Mouse (Mus musculus): ENCODE measurements at regions not wholly inside any gene's neighbourhood (a gene's known extent, or its start where the extent isn't known, plus 50 kb on each side); places are given as distances from the start of the nearest gene placed in this dataset.
"Not testable (repeated sequence)": the region's sequence is repeated elsewhere in the genome, so short reads cannot be mapped to it uniquely, and the experiment has no call there.

DNA sequence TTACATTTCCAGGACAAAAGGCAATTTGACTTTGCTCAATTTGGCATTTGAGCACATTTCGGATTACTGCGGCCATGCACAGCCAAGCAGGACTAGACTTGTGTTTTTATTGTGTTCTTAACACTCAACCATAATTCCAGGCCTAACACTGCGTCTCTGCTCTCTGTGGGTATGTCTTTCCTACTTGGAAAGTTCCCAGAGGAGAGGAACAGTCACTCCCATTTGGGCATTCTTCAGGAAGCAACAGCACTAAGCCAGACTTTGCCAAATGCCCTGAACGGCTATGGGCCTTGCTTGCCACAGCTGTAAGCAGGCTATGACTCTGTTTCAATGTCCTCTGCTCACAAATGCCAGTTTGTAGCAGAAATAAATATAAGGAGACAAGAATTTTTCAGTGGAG is 56.5 kb upstream of the Pdk3 start:
- Histone ChIP-seq H3K36me3 (ENCODE audit: inconsistent target) (no peaks in the 10 kb centered on the region), H3K79me2 (ENCODE audit: inconsistent target) (no peaks in the 10 kb centered on the region), H3K27ac (no peak overlapping the region), H3K4me3 (ENCODE audit: inconsistent target) (no peak overlapping the region)
- WGBS (ENCODE audit: missing documents): 88% methylated on average over 3 of the region's 4 CpGs

DNA sequence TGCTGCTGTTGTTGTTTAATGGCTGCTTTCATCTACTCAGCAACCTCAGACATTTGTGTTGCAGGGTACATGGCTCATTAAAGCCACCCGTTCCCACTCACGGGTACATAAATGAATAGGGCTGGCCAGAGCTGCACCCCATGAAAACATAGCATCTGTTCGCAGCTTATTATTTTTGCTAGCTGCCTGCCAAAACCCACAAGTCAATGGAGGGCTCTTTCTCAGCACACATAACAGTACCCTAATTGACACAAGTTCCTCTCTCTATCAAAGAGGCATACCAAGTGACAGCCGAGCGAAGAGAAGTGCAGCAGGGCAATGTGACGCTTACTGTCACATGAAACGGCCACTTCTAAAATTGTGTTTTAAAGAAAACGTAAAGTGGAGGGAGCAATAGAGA is 57.0 kb upstream of the Pdk3 start:
- 0 out of 2 replicates have a peak overlapping the region, but pooled peaks have one; percentile 15 for H3K4me3 ChIP-seq (ENCODE audit: inconsistent target)
- no peaks in the 10 kb centered on the region for H3K79me2 ChIP-seq (ENCODE audit: inconsistent target)
- 82% methylated on average over 8 of the region's 8 CpGs for WGBS (ENCODE audit: missing documents)
- no peak overlapping the region for H3K27ac ChIP-seq
- H3K36me3 ChIP-seq (ENCODE audit: inconsistent target): no peaks in the 10 kb centered on the region

DNA sequence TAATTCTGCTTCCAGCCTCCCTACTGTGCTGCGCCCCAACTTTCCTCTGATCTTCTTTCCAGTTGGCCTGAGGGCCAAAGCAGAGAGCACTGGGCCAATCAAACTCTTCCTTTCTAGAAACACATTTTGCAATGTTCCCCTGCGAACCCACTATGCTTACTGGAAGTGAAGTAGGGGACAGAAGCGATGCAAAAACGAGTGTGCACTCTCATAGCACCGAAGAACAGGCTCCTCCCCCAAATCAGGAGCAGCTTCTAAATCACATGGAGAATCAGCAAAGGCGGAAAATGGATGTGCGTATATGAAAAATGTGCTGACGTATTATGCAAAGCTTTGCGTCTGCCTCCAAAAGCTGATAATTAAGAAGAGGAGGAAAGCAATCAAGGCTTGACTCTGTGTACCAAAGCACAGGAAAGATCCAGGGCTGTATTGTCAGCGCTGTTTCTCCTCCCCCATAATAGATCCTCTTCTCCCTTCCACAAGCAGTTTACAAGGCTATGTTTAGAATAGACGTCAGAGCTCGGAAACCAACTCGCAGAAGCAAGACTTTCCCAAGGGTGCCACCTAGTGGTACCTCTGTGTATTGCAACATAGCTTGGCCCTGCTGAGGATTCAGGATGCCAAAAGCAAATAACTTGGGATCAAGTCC is 57.5 kb upstream of the Pdk3 start:
- peak overlapping the region; percentile 15; the same call in 1 of the 2 replicates for H3K4me3 ChIP-seq (ENCODE audit: inconsistent target)
- H3K36me3 ChIP-seq (ENCODE audit: inconsistent target): no peaks in the 10 kb centered on the region
- WGBS (ENCODE audit: missing documents): 28% methylated on average over 13 of the region's 13 CpGs
- H3K79me2 ChIP-seq (ENCODE audit: inconsistent target): no peaks in the 10 kb centered on the region
- no peak overlapping the region for H3K27ac ChIP-seq

DNA sequence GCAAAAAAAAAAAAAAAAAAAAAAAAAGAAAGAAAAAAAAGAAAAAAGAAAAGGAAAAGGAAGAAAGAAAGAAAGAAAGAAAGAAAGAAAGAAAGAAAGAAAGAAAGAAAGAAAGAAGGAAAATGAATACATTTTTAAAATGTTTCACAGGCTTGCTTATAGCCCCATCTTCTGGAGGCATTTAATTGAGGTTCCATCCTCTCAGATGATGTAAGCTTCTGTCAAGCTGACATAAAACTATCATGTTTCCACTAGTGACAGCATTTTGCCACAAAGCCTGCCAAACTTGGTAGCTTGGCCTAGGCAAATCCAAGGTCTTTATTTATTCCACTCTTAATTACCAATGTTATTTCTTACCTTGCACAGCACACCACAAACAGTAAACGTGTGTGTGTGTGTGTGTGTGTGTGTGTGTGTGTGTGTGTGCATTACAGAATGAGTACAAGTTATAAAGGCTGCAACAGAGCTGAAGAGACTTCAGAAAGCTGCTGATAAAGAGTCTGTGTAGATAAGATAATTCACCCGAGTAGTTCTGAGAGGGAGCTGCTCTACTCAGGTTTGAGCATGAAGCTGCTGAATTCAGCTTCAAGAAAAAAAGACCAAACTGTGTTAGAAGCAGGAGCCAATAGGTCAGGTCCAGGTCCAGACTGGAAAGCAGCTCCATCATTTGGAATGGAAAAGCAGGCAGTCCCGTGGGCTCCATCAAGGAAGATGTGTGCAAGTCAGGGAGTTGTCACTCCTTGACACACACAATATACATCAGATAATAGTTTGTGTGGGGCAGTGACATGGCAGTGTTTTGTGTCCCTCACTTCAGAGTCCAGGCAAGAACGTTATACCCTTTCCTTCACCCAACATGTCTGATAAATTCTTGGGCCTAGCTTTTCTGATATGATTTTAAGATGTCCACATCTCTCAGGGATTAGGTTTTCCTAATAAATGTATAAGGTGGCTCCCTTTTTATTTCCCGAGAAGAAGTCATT is 65.1 kb upstream of the Pdk3 start:
- no peak overlapping the region for H3K4me3 ChIP-seq (ENCODE audit: inconsistent target)
- H3K27ac ChIP-seq: no peak overlapping the region
- WGBS (ENCODE audit: missing documents): 86% methylated on average over 4 of the region's 5 CpGs
- no peaks in the 10 kb centered on the region for H3K36me3 ChIP-seq (ENCODE audit: inconsistent target)
- no peaks in the 10 kb centered on the region for H3K79me2 ChIP-seq (ENCODE audit: inconsistent target)

DNA sequence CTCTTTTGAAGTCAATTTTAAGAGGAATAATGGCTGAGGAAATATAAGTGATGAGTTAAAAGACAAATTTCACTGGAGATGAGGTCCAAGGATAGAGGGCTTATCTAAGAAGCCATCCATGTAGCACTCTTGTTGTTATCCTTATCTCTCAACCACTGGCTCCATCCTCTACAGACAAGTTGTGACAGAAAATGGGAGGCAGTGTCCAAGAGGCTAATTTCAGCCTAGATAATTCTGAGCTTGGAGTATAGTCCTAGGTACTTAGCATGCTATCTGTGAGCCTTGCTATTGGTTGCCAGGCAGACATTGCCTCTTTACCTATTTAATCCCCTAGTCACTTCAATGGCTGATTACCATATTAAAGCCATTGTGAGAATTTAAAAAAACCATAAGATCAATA is 65.2 kb upstream of the AU015836 start:
- Histone ChIP-seq H3K79me2 (ENCODE audit: inconsistent target) (no peaks in the 10 kb centered on the region), H3K27ac (no peak overlapping the region), H3K36me3 (ENCODE audit: inconsistent target) (no peaks in the 10 kb centered on the region), H3K4me3 (ENCODE audit: inconsistent target) (no peak overlapping the region)

DNA sequence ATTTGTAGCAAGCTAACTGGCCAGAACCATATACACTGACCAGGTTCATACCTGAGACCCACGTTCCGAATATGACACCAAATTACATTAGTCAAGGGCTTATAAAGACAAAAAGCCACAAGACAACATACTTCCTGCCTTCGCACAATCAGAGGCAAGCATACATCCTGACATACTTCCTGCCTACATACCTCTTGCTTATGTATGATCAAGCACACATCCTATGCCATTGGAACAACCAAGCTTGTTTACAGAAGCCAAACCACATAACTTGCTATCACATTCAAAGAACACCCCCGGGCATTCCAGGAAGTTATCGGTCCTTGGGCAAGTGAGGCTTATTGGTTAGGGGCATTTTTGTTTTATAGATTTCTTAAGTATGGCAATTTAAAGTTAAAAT is 62.9 kb upstream of the AU015836 start:
- H3K36me3 ChIP-seq (ENCODE audit: inconsistent target): no peaks in the 10 kb centered on the region
- WGBS (ENCODE audit: missing documents): 27% methylated on average over 5 of the region's 5 CpGs
- H3K4me3 ChIP-seq (ENCODE audit: inconsistent target): no peak overlapping the region
- no peak overlapping the region for H3K27ac ChIP-seq
- no peaks in the 10 kb centered on the region for H3K79me2 ChIP-seq (ENCODE audit: inconsistent target)

DNA sequence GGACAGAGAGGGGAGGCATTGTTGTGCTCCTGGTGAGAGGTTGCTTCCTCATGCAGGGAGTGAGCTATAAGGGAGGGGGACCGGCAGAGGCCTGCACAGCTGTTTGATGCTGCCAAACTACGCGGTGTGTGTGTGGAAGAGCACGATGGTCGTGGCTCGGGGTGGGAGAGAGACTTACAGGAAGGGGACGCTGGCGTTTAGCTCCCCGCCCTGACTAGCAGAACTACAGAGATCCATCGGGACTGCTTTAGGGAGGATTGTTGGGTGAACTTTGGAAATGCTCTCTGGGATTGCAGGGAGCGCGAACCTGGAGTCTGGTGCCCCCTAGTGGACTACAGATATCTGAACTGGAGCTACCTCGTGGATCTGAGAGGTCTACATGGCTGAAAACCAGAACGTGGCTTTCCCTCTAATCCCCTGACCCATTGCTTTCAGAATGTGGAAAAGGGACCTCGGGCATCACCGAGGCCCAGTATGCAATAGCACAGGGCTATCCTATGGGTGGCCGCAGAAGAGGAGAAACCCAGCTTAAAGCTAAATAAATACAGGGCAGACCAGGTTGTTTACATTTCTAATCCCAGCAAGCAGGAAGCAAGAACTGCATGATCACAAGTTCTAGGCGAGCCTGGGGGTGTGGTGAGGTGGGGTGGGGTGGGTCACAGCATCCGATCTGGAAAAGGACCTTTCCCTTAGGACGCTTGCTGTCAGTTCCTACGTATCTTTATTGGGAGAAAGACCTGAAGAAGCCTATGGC is 57.2 kb upstream of the AU015836 start:
- 31% methylated on average over 21 of the region's 21 CpGs for WGBS (ENCODE audit: missing documents)
- Histone ChIP-seq H3K27ac (no peak overlapping the region), H3K79me2 (ENCODE audit: inconsistent target) (no peaks in the 10 kb centered on the region), H3K4me3 (ENCODE audit: inconsistent target) (no peak overlapping the region), H3K36me3 (ENCODE audit: inconsistent target) (no peaks in the 10 kb centered on the region)

DNA sequence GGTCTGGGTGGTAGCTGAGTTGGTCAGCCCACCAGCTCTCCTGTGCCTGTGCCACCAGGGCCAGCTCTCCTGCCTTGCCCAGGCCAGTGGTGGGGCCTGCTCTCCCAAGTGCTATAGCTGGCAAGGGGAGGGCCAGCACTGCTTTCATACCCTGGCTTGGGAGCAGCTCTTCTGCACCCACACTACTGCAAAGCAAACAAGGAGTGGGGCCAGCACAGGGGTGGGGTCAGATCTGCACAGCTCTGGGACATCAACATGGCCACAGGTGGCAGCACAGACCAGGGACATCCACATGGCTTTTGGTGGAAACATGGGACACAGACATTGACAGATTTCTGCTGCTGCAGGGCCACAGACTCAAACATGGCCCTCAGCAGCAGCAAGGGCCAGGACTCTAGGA is 52.9 kb upstream of the AU015836 start:
- H3K79me2 ChIP-seq (ENCODE audit: inconsistent target): no peaks in the 10 kb centered on the region
- H3K27ac ChIP-seq: no peak overlapping the region
- H3K36me3 ChIP-seq (ENCODE audit: inconsistent target): no peaks in the 10 kb centered on the region
- no peak overlapping the region for H3K4me3 ChIP-seq (ENCODE audit: inconsistent target)

DNA sequence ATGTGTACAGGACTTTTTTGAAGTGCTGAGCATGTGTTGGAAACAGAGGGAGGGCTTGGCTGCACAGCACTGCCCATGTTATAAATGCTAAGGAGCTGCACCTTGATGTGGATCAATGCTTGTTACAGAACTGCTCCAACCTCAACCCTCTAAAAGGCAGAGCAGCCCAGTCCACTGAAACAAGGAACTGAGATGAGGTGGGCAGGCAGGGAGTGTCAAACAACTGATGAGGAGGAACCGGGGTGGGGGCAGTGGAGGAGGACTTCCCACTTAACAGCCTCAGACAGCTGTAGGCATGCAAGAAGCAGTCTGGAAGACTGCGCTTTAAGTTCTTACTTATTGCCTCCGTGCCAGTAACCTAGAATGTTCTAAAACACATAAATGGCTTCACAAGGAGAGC is 51.1 kb upstream of the AU015836 start:
- H3K27ac ChIP-seq; H3K79me2 ChIP-seq (ENCODE audit: inconsistent target); H3K4me3 ChIP-seq (ENCODE audit: inconsistent target); H3K36me3 ChIP-seq (ENCODE audit: inconsistent target): not testable (repeated sequence)
- WGBS (ENCODE audit: missing documents): no CpG with 5 or more reads among the region's 3 CpGs
